Mouse (Mus musculus) embryonic facial prominence, embryonic 14.5 days (tissue): Measurements from ENCODE around the gene Wdr59. TPM values are rescaled to one million over a fixed set of nuclear protein-coding genes. Genes with fewer than 3 reads are reported as not detected.

Experiments
- ATAC-seq: fragments of 200-750 bp; cut with Nextera tagmentation; 2 replicates; pipeline ENCODE4 v1.8.0; 2017; ENCODE audit warnings: low read depth, moderate number of reproducible peaks, moderate TSS enrichment
- DNase-seq: peaks from one replicate; pipeline ENCODE4 v3.0.0-alpha.2; 2015; ENCODE audit warnings: low spot score
- H3K27ac ChIP-seq: fragments of 300-500 bp; sonication (generic); replicated peaks from 2 replicates; pipeline ENCODE4 v1.5.1; 2014; ENCODE audit warnings: low read depth, mild to moderate bottlenecking, low read length, moderate library complexity
- H3K27me3 ChIP-seq: fragments of 300-500 bp; sonication (generic); replicated peaks from 2 replicates; pipeline ENCODE4 v1.6.1; 2014; ENCODE audit warnings: low read length; ENCODE audit not compliant: control insufficient read depth, insufficient read depth
- H3K36me3 ChIP-seq: fragments of 300-500 bp; sonication (generic); 2 replicates; pipeline ENCODE4 v1.6.1; 2014; ENCODE audit warnings: low read length, mixed read lengths; ENCODE audit not compliant: control insufficient read depth, insufficient read depth
- H3K4me1 ChIP-seq: fragments of 300-500 bp; sonication (generic); 2 replicates; pipeline ENCODE4 v1.6.1; 2014; ENCODE audit warnings: antibody characterized with exemption, low read length; ENCODE audit not compliant: control insufficient read depth, insufficient read depth
- H3K4me2 ChIP-seq: fragments of 300-500 bp; sonication (generic); 2 replicates; pipeline ENCODE4 v1.6.1; 2014; ENCODE audit warnings: low read depth, mild to moderate bottlenecking, low read length, moderate library complexity, mixed read lengths
- H3K4me3 ChIP-seq: fragments of 300-500 bp; sonication (generic); 2 replicates; pipeline ENCODE4 v1.5.1; 2014; ENCODE audit warnings: low read depth, mild to moderate bottlenecking, low read length
- H3K9ac ChIP-seq: fragments of 300-500 bp; sonication (generic); 2 replicates; pipeline ENCODE4 v1.6.1; 2014; ENCODE audit warnings: low read depth, mild to moderate bottlenecking, low read length, moderate library complexity, mixed read lengths
- H3K9me3 ChIP-seq: fragments of 300-500 bp; sonication (generic); 2 replicates; pipeline ENCODE4 v1.6.1; 2016; ENCODE audit warnings: low read length; ENCODE audit not compliant: control insufficient read depth
- WGBS: fragments of 180-500 bp; shearing (Covaris S2); extraction: QIAGEN DNeasy Blood & Tissue Kit; methylation state at CpG from one replicate; pipeline ENCODE4 v1.1.7; 2014; 5-methylcytosine and 5-hydroxymethylcytosine counted together
- polyA plus RNA-seq: library from polyadenylated mRNA; unstranded; fragments of >200 nt; fragmentation: Nextera tagmentation; extraction: Ambion mirVana; gene quantifications from 2 replicates; pipeline ENCODE4 v1.2.1, GENCODE M21; 2014

The Wdr59 gene
- polyA plus RNA-seq, 1 experiment from 2014 or later: 4.6 TPM

- Histone ChIP-seq H3K36me3 (peaks cover 18% of the 10 kb centered on the region), H3K9me3 (no peaks in the 10 kb centered on the region), H3K4me2 (no peak overlapping the region), H3K4me3 (no peak overlapping the region), H3K27ac (no peak overlapping the region), H3K4me1 (peaks cover 8% of the 10 kb centered on the region; the same call in 1 of the 2 replicates), H3K27me3 (no peaks in the 10 kb centered on the region), H3K9ac (no peak overlapping the region)
- ATAC-seq (no peak), DNase-seq (peak; percentile 20)
- WGBS: 53% methylated on average over 4 of the region's 4 CpGs
Observed at GRCm38 (mm10) chr8:111464526-111464925, 57.4 kb downstream of the Wdr59 start.

GRCm38 (mm10) chr8:111449671-111450070, 72.2 kb downstream of the Wdr59 start:
- 19% methylated on average over 4 of the region's 4 CpGs for WGBS
- Histone ChIP-seq H3K4me2 (no peak overlapping the region), H3K4me3 (no peak overlapping the region), H3K27ac (no peak overlapping the region), H3K9ac (no peak overlapping the region), H3K9me3 (no peaks in the 10 kb centered on the region), H3K27me3 (no peaks in the 10 kb centered on the region), H3K36me3 (peaks cover 17% of the 10 kb centered on the region), H3K4me1 (no peaks in the 10 kb centered on the region; the same call in 1 of the 2 replicates)
- DNase-seq: peak; percentile 33
- no peak for ATAC-seq

DNA sequence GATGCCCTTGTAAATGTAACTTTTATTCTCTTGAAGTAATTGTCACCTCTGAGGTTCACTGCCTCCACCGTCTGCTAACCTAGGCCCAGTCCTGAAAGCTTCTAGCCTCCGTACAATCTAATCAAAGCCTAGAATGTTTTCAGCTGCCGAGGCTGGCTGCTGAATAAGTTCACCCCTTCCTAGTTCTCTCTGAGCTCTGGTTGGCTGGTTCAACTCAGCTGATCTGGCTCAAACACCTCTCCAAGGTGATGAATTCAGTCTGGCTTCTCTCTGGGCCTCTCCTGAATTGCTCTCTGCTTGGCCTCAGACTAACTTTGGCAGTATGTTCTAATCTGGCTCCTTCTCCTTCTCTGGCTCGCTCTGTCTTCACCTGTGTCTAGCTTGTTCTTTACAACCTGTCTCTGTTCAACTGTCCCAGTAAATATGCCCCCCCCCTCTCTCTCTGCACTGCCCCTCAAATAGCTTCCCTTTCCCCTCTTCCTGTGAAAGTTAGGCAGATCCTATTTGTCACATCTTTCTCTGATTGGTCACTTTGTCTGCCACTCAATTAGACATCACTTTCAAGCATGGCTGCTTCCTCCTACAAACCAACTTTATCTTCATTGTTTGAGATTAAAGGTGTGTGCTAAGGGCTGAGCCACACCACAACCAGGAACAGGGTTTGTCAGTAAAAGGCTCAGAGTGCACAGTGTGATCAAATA, 75.8 kb downstream of the Wdr59 start:
- H3K4me1 ChIP-seq: no peaks in the 10 kb centered on the region; the same call in 1 of the 2 replicates
- DNase-seq (no peak), ATAC-seq (no peak)
- no peak overlapping the region for H3K4me2 ChIP-seq
- H3K4me3 ChIP-seq: no peak overlapping the region
- H3K9me3 ChIP-seq: no peaks in the 10 kb centered on the region
- WGBS: 63% methylated on average over 4 of the region's 4 CpGs
- H3K36me3 ChIP-seq: peaks cover 8% of the 10 kb centered on the region; the same call in 1 of the 2 replicates
- H3K27me3 ChIP-seq: no peaks in the 10 kb centered on the region
- no peak overlapping the region for H3K27ac ChIP-seq
- no peak overlapping the region for H3K9ac ChIP-seq

- DNase-seq (no peak), ATAC-seq (no peak)
- H3K36me3 ChIP-seq: peaks cover 3% of the 10 kb centered on the region; the same call in 1 of the 2 replicates
- H3K4me3 ChIP-seq: no peak overlapping the region
- H3K4me2 ChIP-seq: no peak overlapping the region
- no peak overlapping the region for H3K9ac ChIP-seq
- whole genome bisulfite sequencing: 91% methylated on average over 17 of the region's 18 CpGs
- no peaks in the 10 kb centered on the region; the same call in 1 of the 2 replicates for H3K4me1 ChIP-seq
- no peak overlapping the region for H3K27ac ChIP-seq
- H3K27me3 ChIP-seq: no peaks in the 10 kb centered on the region
- H3K9me3 ChIP-seq: no peaks in the 10 kb centered on the region
Observed at GRCm38 (mm10) chr8:111445558-111445957, 76.3 kb downstream of the Wdr59 start.

DNA sequence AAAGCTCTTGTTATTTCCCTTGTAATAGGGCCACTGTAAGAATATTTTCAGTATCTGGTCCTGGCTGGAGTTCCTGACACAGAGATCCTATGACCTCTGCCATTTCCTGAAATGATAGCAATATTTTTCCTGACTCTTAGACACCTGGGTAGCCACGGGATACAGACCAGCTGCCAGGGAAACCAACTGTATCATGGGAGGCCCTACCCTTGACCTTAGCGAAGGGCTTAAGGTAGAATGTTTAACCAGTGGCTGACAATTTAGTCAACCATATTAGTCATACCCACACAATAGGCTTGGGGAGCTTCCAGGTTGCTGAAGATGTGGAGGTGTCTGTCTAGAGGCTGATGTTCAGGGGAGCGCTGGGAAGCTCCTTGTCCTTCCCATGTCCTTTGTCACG, 77.6 kb downstream of the Wdr59 start:
- Histone ChIP-seq H3K27ac (no peak overlapping the region), H3K9ac (no peak overlapping the region), H3K9me3 (no peaks in the 10 kb centered on the region), H3K4me3 (no peak overlapping the region), H3K27me3 (no peaks in the 10 kb centered on the region), H3K4me2 (no peak overlapping the region), H3K4me1 (no peaks in the 10 kb centered on the region; the same call in 1 of the 2 replicates), H3K36me3 (no peaks in the 10 kb centered on the region)
- DNase-seq (no peak), ATAC-seq (no peak)
- WGBS: 82% methylated on average over 4 of the region's 4 CpGs

DNA sequence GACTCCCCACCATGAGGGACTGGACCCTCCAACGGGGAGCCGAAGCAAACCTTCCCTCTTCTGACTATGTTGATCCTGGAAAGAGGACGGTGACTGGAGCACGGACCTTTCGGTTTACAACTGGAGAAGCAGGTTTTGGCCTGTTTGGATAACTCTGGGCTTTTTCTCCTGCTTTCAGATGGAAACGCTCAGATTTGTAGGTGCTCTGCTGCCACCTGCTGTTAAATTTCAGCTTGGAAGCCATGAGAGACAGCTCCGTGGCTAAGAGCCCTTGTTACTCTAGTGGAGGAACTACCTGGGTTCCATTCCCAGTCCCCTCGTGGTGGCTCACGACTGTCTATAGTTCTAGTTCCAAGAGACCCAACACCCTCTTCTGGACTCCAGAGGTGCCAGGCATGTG, 82.7 kb downstream of the Wdr59 start:
- no peak overlapping the region for H3K4me3 ChIP-seq
- no peak overlapping the region for H3K27ac ChIP-seq
- DNase-seq (peak; percentile 91), ATAC-seq (peak; percentile 60; the same call in 1 of the 2 replicates)
- no peak overlapping the region for H3K4me2 ChIP-seq
- 11% methylated on average over 9 of the region's 9 CpGs for WGBS
- no peaks in the 10 kb centered on the region for H3K9me3 ChIP-seq
- no peaks in the 10 kb centered on the region for H3K27me3 ChIP-seq
- peak overlapping the region; percentile 48; the same call in 1 of the 2 replicates for H3K9ac ChIP-seq
- H3K4me1 ChIP-seq: no peaks in the 10 kb centered on the region
- no peaks in the 10 kb centered on the region for H3K36me3 ChIP-seq

GRCm38 (mm10) chr8:111435071-111435828, 86.6 kb downstream of the Wdr59 start:
- Histone ChIP-seq H3K4me3 (no peak overlapping the region), H3K27me3 (no peaks in the 10 kb centered on the region), H3K9me3 (no peaks in the 10 kb centered on the region), H3K4me1 (no peaks in the 10 kb centered on the region), H3K4me2 (no peak overlapping the region), H3K27ac (no peak overlapping the region), H3K9ac (no peak overlapping the region), H3K36me3 (no peaks in the 10 kb centered on the region)
- 51% methylated on average over 11 of the region's 11 CpGs for WGBS
- ATAC-seq (no peak), DNase-seq (no peak)

- Histone ChIP-seq H3K27ac (no peak overlapping the region), H3K9me3 (no peaks in the 10 kb centered on the region), H3K4me2 (no peak overlapping the region), H3K27me3 (no peaks in the 10 kb centered on the region), H3K9ac (no peak overlapping the region), H3K4me1 (no peaks in the 10 kb centered on the region), H3K4me3 (no peak overlapping the region), H3K36me3 (no peaks in the 10 kb centered on the region)
- WGBS: 85% methylated on average over 9 of the region's 9 CpGs
- DNase-seq (no peak), ATAC-seq (no peak)
Observed at GRCm38 (mm10) chr8:111424646-111425045, 97.2 kb downstream of the Wdr59 start.
